Mouse (Mus musculus): Measurements from ENCODE around the gene Scamp4. TPM values are rescaled to one million over a fixed set of nuclear protein-coding genes. Genes with fewer than 3 reads are reported as not detected.
A peak's percentile ranks its signal among the peaks of the same experiment; 100 is the strongest.

Scamp4 gene
- polyA plus RNA-seq, 1 experiment = 98.2 TPM

- H3K4me3 ChIP-seq (ENCODE audit: insufficient read depth, low read depth, low read length) = peak within 1 kb of the TSS; percentile 90
- no peaks in the 10 kb centered on the region for H3K27me3 ChIP-seq (replicated peaks; ENCODE audit: control insufficient read depth, insufficient read depth, low read length)
- TF ChIP-seq CTCF (conservative IDR thresholded peaks at IDR 0.05; ENCODE audit: insufficient read depth, insufficient read length, low read depth, low read length) (peak; percentile 79), POLR2A (IDR thresholded peaks at IDR 0.05; ENCODE audit: low read depth, low read length) (no peak)
- no peaks in the 10 kb centered on the region for H3K36me3 ChIP-seq (ENCODE audit: control insufficient read depth, insufficient read depth, low read length)
- peak within 1 kb of the TSS; percentile 98 for H3K27ac ChIP-seq (ENCODE audit: insufficient read depth, low read depth, low read length)
- DNase-seq = peak; percentile 97
- under 1% methylated on average over 72 of the region's 72 CpGs for WGBS
- peaks cover 35% of the 10 kb centered on the region for H3K4me1 ChIP-seq (ENCODE audit: control insufficient read depth, insufficient read depth, low read length)
These were observed 41.3 kb upstream of the Scamp4 start, which contains the start of gene Rexo1 for GRCm38 (mm10) chr10:80561116-80561944. TSS of gene Rexo1 (minus strand) at chr10:80561560.

GRCm38 (mm10) chr10:80566375-80567092 is 36.1 kb upstream of the Scamp4 start:
- Histone ChIP-seq H3K27ac (ENCODE audit: insufficient read depth, low read depth, low read length) (no peak overlapping the region), H3K27me3 (replicated peaks; ENCODE audit: control insufficient read depth, insufficient read depth, low read length) (no peaks in the 10 kb centered on the region), H3K4me1 (ENCODE audit: control insufficient read depth, insufficient read depth, low read length) (0 out of 2 replicates have a peak, but pooled peaks cover 3% of the 10 kb centered on the region), H3K36me3 (ENCODE audit: control insufficient read depth, insufficient read depth, low read length) (no peaks in the 10 kb centered on the region), H3K4me3 (ENCODE audit: insufficient read depth, low read depth, low read length) (no peak overlapping the region)
- 28% methylated on average over 17 of the region's 17 CpGs for WGBS
- TF ChIP-seq CTCF (conservative IDR thresholded peaks at IDR 0.05; ENCODE audit: insufficient read depth, insufficient read length, low read depth, low read length) (peak; percentile 94), POLR2A (IDR thresholded peaks at IDR 0.05; ENCODE audit: low read depth, low read length) (no peak)
- DNase-seq = peak; percentile 84

- H3K4me1 ChIP-seq (ENCODE audit: control insufficient read depth, insufficient read depth, low read length) = 0 out of 2 replicates have a peak, but pooled peaks cover 3% of the 10 kb centered on the region
These were observed 33.8 kb upstream of the Scamp4 start for GRCm38 (mm10) chr10:80568876-80569275.

GRCm38 (mm10) chr10:80569664-80570066 is 33.0 kb upstream of the Scamp4 start:
- H3K36me3 ChIP-seq (ENCODE audit: control insufficient read depth, insufficient read depth, low read length) = no peaks in the 10 kb centered on the region
- 0 out of 2 replicates have a peak, but pooled peaks cover 3% of the 10 kb centered on the region for H3K4me1 ChIP-seq (ENCODE audit: control insufficient read depth, insufficient read depth, low read length)
- TF ChIP-seq POLR2A (IDR thresholded peaks at IDR 0.05; ENCODE audit: low read depth, low read length) (no peak), CTCF (conservative IDR thresholded peaks at IDR 0.05; ENCODE audit: insufficient read depth, insufficient read length, low read depth, low read length) (no peak)
- no peak overlapping the region for H3K27ac ChIP-seq (ENCODE audit: insufficient read depth, low read depth, low read length)
- peak; percentile 83 for DNase-seq
- WGBS = 39% methylated on average over 10 of the region's 10 CpGs
- no peak overlapping the region for H3K4me3 ChIP-seq (ENCODE audit: insufficient read depth, low read depth, low read length)
- no peaks in the 10 kb centered on the region for H3K27me3 ChIP-seq (replicated peaks; ENCODE audit: control insufficient read depth, insufficient read depth, low read length)

More at GRCm38 (mm10) chr10:80568876-80569275, 33.8 kb upstream of the Scamp4 start:
- Histone ChIP-seq H3K4me3 (ENCODE audit: insufficient read depth, low read depth, low read length) (no peak overlapping the region), H3K27ac (ENCODE audit: insufficient read depth, low read depth, low read length) (no peak overlapping the region), H3K36me3 (ENCODE audit: control insufficient read depth, insufficient read depth, low read length) (no peaks in the 10 kb centered on the region), H3K27me3 (replicated peaks; ENCODE audit: control insufficient read depth, insufficient read depth, low read length) (no peaks in the 10 kb centered on the region)
- no peak for DNase-seq
- TF ChIP-seq CTCF (conservative IDR thresholded peaks at IDR 0.05; ENCODE audit: insufficient read depth, insufficient read length, low read depth, low read length) (no peak), POLR2A (IDR thresholded peaks at IDR 0.05; ENCODE audit: low read depth, low read length) (no peak)
- WGBS = 87% methylated on average over 29 of the region's 29 CpGs

GRCm38 (mm10) chr10:80570419-80570818 is 32.3 kb upstream of the Scamp4 start:
- H3K36me3 ChIP-seq (ENCODE audit: control insufficient read depth, insufficient read depth, low read length) = no peaks in the 10 kb centered on the region
- H3K4me3 ChIP-seq (ENCODE audit: insufficient read depth, low read depth, low read length) = no peak overlapping the region
- H3K27ac ChIP-seq (ENCODE audit: insufficient read depth, low read depth, low read length) = no peak overlapping the region
- DNase-seq = no peak
- 88% methylated on average over 10 of the region's 10 CpGs for WGBS
- no peaks in the 10 kb centered on the region for H3K27me3 ChIP-seq (replicated peaks; ENCODE audit: control insufficient read depth, insufficient read depth, low read length)
- H3K4me1 ChIP-seq (ENCODE audit: control insufficient read depth, insufficient read depth, low read length) = 0 out of 2 replicates have a peak, but pooled peaks cover 3% of the 10 kb centered on the region
- TF ChIP-seq POLR2A (IDR thresholded peaks at IDR 0.05; ENCODE audit: low read depth, low read length) (no peak), CTCF (conservative IDR thresholded peaks at IDR 0.05; ENCODE audit: insufficient read depth, insufficient read length, low read depth, low read length) (no peak)

GRCm38 (mm10) chr10:80570871-80571836 is 31.5 kb upstream of the Scamp4 start:
- WGBS = 44% methylated on average over 30 of the region's 30 CpGs
- H3K4me1 ChIP-seq (ENCODE audit: control insufficient read depth, insufficient read depth, low read length) = 0 out of 2 replicates have a peak, but pooled peaks cover 6% of the 10 kb centered on the region
- H3K27ac ChIP-seq (ENCODE audit: insufficient read depth, low read depth, low read length) = no peak overlapping the region

More at GRCm38 (mm10) chr10:80570871-80571836, 31.5 kb upstream of the Scamp4 start:
- Histone ChIP-seq H3K4me3 (ENCODE audit: insufficient read depth, low read depth, low read length) (no peak overlapping the region), H3K27me3 (replicated peaks; ENCODE audit: control insufficient read depth, insufficient read depth, low read length) (no peaks in the 10 kb centered on the region), H3K36me3 (ENCODE audit: control insufficient read depth, insufficient read depth, low read length) (no peaks in the 10 kb centered on the region)
- no peak for TF ChIP-seq CTCF (conservative IDR thresholded peaks at IDR 0.05; ENCODE audit: insufficient read depth, insufficient read length, low read depth, low read length)
- no peak for TF ChIP-seq POLR2A (IDR thresholded peaks at IDR 0.05; ENCODE audit: low read depth, low read length)
- no peak for DNase-seq
